Mouse (Mus musculus): ENCODE measurements around the gene Mvb12b. TPM values are rescaled to one million over a fixed set of nuclear protein-coding genes. Genes with fewer than 3 reads are reported as not detected.

Mvb12b gene
- polyA plus RNA-seq, 1 experiment: 13.6 TPM

DNA sequence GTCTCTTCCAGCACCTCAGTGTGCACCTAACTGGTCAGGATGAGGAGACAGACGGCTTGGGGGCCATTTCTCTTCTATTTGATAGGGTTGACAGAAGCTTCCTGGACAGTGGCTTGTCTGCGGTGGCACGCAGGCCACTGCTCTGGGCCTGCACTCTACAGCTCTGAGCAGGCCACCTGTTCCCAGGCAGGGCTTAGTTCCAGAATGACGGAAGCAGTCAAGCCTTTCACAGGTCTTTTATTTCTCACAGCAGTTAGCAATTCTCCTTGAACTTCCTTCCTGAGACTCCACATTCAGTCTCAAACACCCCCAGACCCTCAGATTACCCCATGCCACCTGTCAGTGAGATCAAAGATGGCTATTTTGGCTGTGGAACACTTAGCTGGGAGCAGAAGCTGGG is 109.3 kb downstream of the Mvb12b start:
- WGBS: 89% methylated on average over 4 of the region's 4 CpGs
- no peak overlapping the region for H3K27ac ChIP-seq (ENCODE audit: insufficient read depth, low read length)
- DNase-seq (ENCODE audit: low read depth in 1 of 2, low spot score in 2 of 2): no peak
- no peaks in the 10 kb centered on the region for H3K4me1 ChIP-seq (ENCODE audit: control insufficient read depth, insufficient read depth, insufficient read length)
- no peaks in the 10 kb centered on the region for H3K27me3 ChIP-seq (ENCODE audit: control insufficient read depth, insufficient read depth, low read length)
- no peak for TF ChIP-seq POLR2A (IDR thresholded peaks at IDR 0.05; ENCODE audit: low read depth, low read length)
- no peak for TF ChIP-seq CTCF (IDR thresholded peaks at IDR 0.05; ENCODE audit: extremely low read depth, insufficient read depth, insufficient read length, insufficient replicate concordance)
- H3K36me3 ChIP-seq (ENCODE audit: control insufficient read depth, insufficient read depth, low read length): no peaks in the 10 kb centered on the region
- H3K4me3 ChIP-seq (ENCODE audit: extremely low read depth, insufficient read depth, insufficient read length): no peak overlapping the region

- no peaks in the 10 kb centered on the region for H3K36me3 ChIP-seq (ENCODE audit: control insufficient read depth, insufficient read depth, low read length)
- no peaks in the 10 kb centered on the region for H3K27me3 ChIP-seq (ENCODE audit: control insufficient read depth, insufficient read depth, low read length)
- no peak overlapping the region for H3K27ac ChIP-seq (ENCODE audit: insufficient read depth, low read length)
- H3K4me3 ChIP-seq (ENCODE audit: extremely low read depth, insufficient read depth, insufficient read length): no peak overlapping the region
- no peaks in the 10 kb centered on the region for H3K4me1 ChIP-seq (ENCODE audit: control insufficient read depth, insufficient read depth, insufficient read length)
- WGBS: 96% methylated on average over 11 of the region's 11 CpGs
- TF ChIP-seq POLR2A (IDR thresholded peaks at IDR 0.05; ENCODE audit: low read depth, low read length) (no peak), CTCF (IDR thresholded peaks at IDR 0.05; ENCODE audit: extremely low read depth, insufficient read depth, insufficient read length, insufficient replicate concordance) (no peak)
- DNase-seq (ENCODE audit: low read depth in 1 of 2, low spot score in 2 of 2): no peak
Observed at GRCm38 (mm10) chr2:33777051-33777450, 110.7 kb downstream of the Mvb12b start.

DNA sequence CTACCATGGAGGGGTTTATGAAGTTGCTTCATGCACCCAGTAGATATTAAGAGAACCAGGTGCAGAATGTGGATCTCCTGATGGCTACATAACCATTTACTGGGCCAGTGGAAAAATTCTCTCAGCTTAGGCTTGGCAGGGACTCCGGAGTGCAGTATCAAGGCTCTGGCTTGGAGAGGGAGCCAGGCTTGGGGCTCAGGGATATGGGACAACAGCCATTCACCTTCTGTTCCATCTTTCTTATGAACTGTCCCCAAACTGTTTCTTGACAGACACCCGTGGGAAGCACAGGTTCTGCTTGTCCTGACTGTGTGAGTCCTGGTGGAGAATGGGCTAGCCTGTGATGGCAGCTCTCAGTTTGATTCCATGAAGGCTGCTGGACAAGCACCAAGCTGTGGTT is 112.9 kb downstream of the Mvb12b start:
- no peaks in the 10 kb centered on the region for H3K36me3 ChIP-seq (ENCODE audit: control insufficient read depth, insufficient read depth, low read length)
- no peak overlapping the region for H3K4me3 ChIP-seq (ENCODE audit: extremely low read depth, insufficient read depth, insufficient read length)
- no peaks in the 10 kb centered on the region for H3K4me1 ChIP-seq (ENCODE audit: control insufficient read depth, insufficient read depth, insufficient read length)
- no peak overlapping the region for H3K27ac ChIP-seq (ENCODE audit: insufficient read depth, low read length)
- WGBS: 94% methylated on average over 2 of the region's 2 CpGs
- TF ChIP-seq POLR2A (IDR thresholded peaks at IDR 0.05; ENCODE audit: low read depth, low read length): no peak
- no peak for TF ChIP-seq CTCF (IDR thresholded peaks at IDR 0.05; ENCODE audit: extremely low read depth, insufficient read depth, insufficient read length, insufficient replicate concordance)
- DNase-seq (ENCODE audit: low read depth in 1 of 2, low spot score in 2 of 2): no peak
- H3K27me3 ChIP-seq (ENCODE audit: control insufficient read depth, insufficient read depth, low read length): no peaks in the 10 kb centered on the region

DNA sequence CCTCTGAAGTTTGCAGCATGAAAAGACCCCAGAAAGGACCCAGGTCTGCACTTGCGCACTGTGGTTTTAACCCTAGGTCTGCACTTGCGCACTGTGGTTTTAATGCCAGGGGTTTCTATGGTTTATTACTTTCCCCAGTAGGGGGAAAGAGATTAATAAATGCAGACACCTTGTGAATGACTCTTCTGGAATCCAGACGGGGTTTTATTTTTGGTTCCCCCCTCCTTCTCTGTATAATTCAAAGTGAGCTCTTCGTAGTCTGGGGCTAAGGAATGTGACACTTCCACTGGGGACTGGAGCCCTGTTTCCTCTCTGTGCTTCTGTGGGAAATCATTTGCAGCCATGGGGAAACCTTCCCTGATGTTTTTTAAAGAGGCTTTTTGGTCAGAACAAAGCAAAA is 113.6 kb downstream of the Mvb12b start:
- Histone ChIP-seq H3K27me3 (ENCODE audit: control insufficient read depth, insufficient read depth, low read length) (no peaks in the 10 kb centered on the region), H3K4me1 (ENCODE audit: control insufficient read depth, insufficient read depth, insufficient read length) (no peaks in the 10 kb centered on the region), H3K4me3 (ENCODE audit: extremely low read depth, insufficient read depth, insufficient read length) (no peak overlapping the region), H3K36me3 (ENCODE audit: control insufficient read depth, insufficient read depth, low read length) (no peaks in the 10 kb centered on the region), H3K27ac (ENCODE audit: insufficient read depth, low read length) (no peak overlapping the region)
- no peak for DNase-seq (ENCODE audit: low read depth in 1 of 2, low spot score in 2 of 2)
- WGBS: 81% methylated on average over 4 of the region's 4 CpGs
- TF ChIP-seq POLR2A (IDR thresholded peaks at IDR 0.05; ENCODE audit: low read depth, low read length): no peak
- no peak for TF ChIP-seq CTCF (IDR thresholded peaks at IDR 0.05; ENCODE audit: extremely low read depth, insufficient read depth, insufficient read length, insufficient replicate concordance)

DNA sequence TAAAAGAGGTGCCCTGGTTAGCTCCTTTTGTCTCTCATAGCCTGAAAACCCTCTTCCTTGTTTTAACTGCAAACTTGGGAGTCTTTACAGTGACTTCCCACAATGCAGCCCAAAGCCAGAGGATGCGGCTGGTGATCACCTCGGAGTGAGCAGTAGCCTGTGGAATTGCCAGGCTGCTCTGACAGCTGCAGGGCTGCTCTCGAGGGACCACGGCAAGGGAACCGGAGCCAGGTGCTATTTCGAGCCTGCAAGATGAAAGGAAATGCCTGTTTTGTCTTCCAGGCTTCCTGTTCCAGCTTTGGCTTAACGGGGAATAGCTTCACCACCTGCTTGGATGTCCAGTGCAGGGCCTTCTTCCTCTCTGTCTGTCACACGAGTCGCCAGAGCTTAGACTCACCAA is 115.3 kb downstream of the Mvb12b start:
- WGBS: 61% methylated on average over 9 of the region's 9 CpGs
- Histone ChIP-seq H3K27me3 (ENCODE audit: control insufficient read depth, insufficient read depth, low read length) (no peaks in the 10 kb centered on the region), H3K4me3 (ENCODE audit: extremely low read depth, insufficient read depth, insufficient read length) (no peak overlapping the region), H3K4me1 (ENCODE audit: control insufficient read depth, insufficient read depth, insufficient read length) (no peaks in the 10 kb centered on the region), H3K36me3 (ENCODE audit: control insufficient read depth, insufficient read depth, low read length) (no peaks in the 10 kb centered on the region), H3K27ac (ENCODE audit: insufficient read depth, low read length) (no peak overlapping the region)
- DNase-seq (ENCODE audit: low read depth in 1 of 2, low spot score in 2 of 2): no peak
- TF ChIP-seq CTCF (IDR thresholded peaks at IDR 0.05; ENCODE audit: extremely low read depth, insufficient read depth, insufficient read length, insufficient replicate concordance) (no peak), POLR2A (IDR thresholded peaks at IDR 0.05; ENCODE audit: low read depth, low read length) (no peak)

- Histone ChIP-seq H3K36me3 (ENCODE audit: control insufficient read depth, insufficient read depth, low read length) (no peaks in the 10 kb centered on the region), H3K4me1 (ENCODE audit: control insufficient read depth, insufficient read depth, insufficient read length) (no peaks in the 10 kb centered on the region), H3K4me3 (ENCODE audit: extremely low read depth, insufficient read depth, insufficient read length) (no peak overlapping the region), H3K27me3 (ENCODE audit: control insufficient read depth, insufficient read depth, low read length) (no peaks in the 10 kb centered on the region), H3K27ac (ENCODE audit: insufficient read depth, low read length) (no peak overlapping the region)
- 94% methylated on average over 10 of the region's 10 CpGs for WGBS
- no peak for DNase-seq (ENCODE audit: low read depth in 1 of 2, low spot score in 2 of 2)
- TF ChIP-seq POLR2A (IDR thresholded peaks at IDR 0.05; ENCODE audit: low read depth, low read length) (no peak), CTCF (IDR thresholded peaks at IDR 0.05; ENCODE audit: extremely low read depth, insufficient read depth, insufficient read length, insufficient replicate concordance) (no peak)
Observed at GRCm38 (mm10) chr2:33771388-33771787, 116.4 kb downstream of the Mvb12b start.

DNA sequence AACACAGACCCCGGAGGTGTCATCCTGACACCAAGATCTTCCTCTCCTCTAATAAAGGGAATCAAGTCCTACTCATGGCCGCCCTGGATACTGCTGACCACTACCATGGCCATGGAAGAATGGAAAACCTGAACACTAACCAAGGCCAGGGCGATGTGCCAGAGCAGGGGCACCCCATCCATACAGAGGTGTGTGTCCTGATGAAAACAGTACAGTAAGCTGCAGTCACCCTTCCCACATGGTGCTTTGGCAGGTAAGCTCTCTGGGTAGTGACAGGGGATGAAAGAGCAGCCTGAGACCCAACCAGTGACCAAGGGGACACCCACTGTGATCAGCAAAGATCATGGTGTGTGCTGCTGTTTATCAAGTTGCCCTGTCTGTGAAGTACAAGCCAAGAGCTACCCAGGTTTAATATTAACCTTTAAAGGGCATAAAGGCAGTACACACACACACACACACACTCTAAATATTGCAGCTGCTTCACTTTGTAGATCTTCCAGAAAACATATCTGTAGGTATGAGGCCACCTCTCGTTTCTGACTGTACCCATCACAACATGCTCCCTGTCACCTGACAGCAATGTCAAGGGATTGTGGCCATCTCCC is 117.1 kb downstream of the Mvb12b start:
- H3K4me3 ChIP-seq (ENCODE audit: extremely low read depth, insufficient read depth, insufficient read length): no peak overlapping the region
- no peaks in the 10 kb centered on the region for H3K27me3 ChIP-seq (ENCODE audit: control insufficient read depth, insufficient read depth, low read length)
- TF ChIP-seq POLR2A (IDR thresholded peaks at IDR 0.05; ENCODE audit: low read depth, low read length): no peak
- no peak for TF ChIP-seq CTCF (IDR thresholded peaks at IDR 0.05; ENCODE audit: extremely low read depth, insufficient read depth, insufficient read length, insufficient replicate concordance)
- 91% methylated on average over 4 of the region's 4 CpGs for WGBS
- no peak for DNase-seq (ENCODE audit: low read depth in 1 of 2, low spot score in 2 of 2)
- no peak overlapping the region for H3K27ac ChIP-seq (ENCODE audit: insufficient read depth, low read length)
- no peaks in the 10 kb centered on the region for H3K36me3 ChIP-seq (ENCODE audit: control insufficient read depth, insufficient read depth, low read length)
- no peaks in the 10 kb centered on the region for H3K4me1 ChIP-seq (ENCODE audit: control insufficient read depth, insufficient read depth, insufficient read length)
